Mouse (Mus musculus): ENCODE measurements around the gene Qser1. TPM values are rescaled to one million over a fixed set of nuclear protein-coding genes. Genes with fewer than 3 reads are reported as not detected.
A peak's percentile ranks its signal among the peaks of the same experiment; 100 is the strongest.

The Qser1 gene
- polyA plus RNA-seq, 1 experiment from 2014 or later: 6.9 TPM

DNA sequence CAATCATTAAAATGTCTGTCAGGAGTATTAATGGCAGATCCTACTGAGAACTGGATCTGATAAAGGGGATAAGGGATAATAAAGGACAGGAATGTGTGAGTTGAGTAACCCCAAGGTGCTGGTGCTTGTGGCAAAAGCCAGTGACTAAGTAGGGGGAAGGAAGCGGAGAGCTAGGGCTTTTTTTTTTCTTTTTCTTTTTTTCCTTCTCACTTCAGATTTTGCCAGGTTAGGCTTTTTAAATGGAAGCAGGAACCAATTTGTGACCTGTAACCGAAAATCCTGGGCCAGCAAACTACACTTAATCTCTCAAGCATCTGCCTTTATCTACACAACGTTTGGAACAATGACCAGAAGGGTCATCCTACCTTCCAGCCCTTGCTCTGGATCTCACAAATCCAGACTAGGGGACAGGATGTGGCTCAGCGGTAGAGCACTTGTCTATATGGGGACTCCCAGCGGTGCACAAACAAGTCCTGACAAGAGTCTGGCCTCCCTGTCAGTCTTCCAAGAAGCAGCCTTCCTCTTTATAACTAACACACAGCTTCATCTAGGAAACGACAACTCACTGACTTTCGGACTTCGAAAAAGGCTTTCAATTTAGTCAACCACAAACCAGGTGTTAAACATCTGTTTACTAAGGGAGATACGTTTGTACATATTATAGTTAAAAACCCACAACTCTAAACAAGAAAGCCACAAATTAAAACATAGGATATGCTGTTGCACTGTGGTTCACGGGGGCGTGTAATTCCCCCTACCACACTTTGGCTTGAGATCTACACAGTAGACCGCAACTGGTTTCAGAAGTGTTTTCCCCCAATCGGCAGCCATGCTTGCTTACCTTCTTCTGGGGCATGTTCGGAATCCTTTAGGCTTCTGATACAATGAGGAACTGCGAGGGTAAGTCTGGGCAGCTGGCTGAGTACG is 31.9 kb upstream of the Qser1 start:
- H3K4me3 ChIP-seq (replicated peaks; ENCODE audit: low read depth, low read length): peak overlapping the region; percentile 53
- no peaks in the 10 kb centered on the region for H3K36me3 ChIP-seq (ENCODE audit: insufficient read depth, low read length)
- H3K9me3 ChIP-seq (replicated peaks; ENCODE audit: low read length): no peaks in the 10 kb centered on the region
- no peak for DNase-seq (ENCODE audit: low spot score)
- no peaks in the 10 kb centered on the region for H3K27me3 ChIP-seq (ENCODE audit: insufficient read depth, low read length)
- WGBS: 42% methylated on average over 16 of the region's 16 CpGs
- no peaks in the 10 kb centered on the region for H3K4me1 ChIP-seq (replicated peaks; ENCODE audit: insufficient read depth, low read length)
- ATAC-seq (replicated peaks; ENCODE audit: low FRiP score, low read depth): no peak
- H3K27ac ChIP-seq: no peak overlapping the region
- 0 out of 2 replicates have a peak overlapping the region, but pooled peaks have one; percentile 62 for H3K9ac ChIP-seq (ENCODE audit: low read depth, low read length)
- no peak for TF ChIP-seq CTCF (IDR thresholded peaks at IDR 0.05; ENCODE audit: low read depth)
- H3K4me2 ChIP-seq (ENCODE audit: low read length): peak overlapping the region; percentile 88

DNA sequence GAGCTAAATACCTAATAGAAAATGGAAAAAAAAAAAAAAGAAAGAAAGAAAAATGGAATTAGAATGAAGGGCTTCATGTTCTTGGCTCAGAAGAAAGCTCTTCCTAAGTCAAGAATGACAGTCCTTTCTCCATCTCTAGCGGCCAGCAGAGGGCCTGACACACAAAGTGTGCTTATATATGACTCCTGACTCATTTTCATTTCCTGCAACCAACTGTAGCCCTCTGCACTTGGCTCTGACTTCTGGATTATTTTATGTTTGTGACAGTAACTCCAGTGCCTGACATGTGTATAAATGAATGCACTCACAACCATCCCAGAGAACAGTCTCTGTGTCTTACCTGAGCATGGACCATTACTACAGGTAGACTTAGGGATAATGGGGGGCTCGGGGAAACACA is 31.1 kb upstream of the Qser1 start:
- TF ChIP-seq CTCF (IDR thresholded peaks at IDR 0.05; ENCODE audit: low read depth): peak; percentile 63
- Histone ChIP-seq H3K36me3 (ENCODE audit: insufficient read depth, low read length) (no peaks in the 10 kb centered on the region), H3K4me2 (ENCODE audit: low read length) (no peak overlapping the region), H3K9me3 (replicated peaks; ENCODE audit: low read length) (no peaks in the 10 kb centered on the region), H3K4me1 (replicated peaks; ENCODE audit: insufficient read depth, low read length) (no peaks in the 10 kb centered on the region), H3K27ac (no peak overlapping the region), H3K9ac (ENCODE audit: low read depth, low read length) (no peak overlapping the region), H3K4me3 (replicated peaks; ENCODE audit: low read depth, low read length) (no peak overlapping the region), H3K27me3 (ENCODE audit: insufficient read depth, low read length) (no peaks in the 10 kb centered on the region)
- ATAC-seq (replicated peaks; ENCODE audit: low FRiP score, low read depth) (no peak), DNase-seq (ENCODE audit: low spot score) (peak; percentile 80)
- WGBS: 45% methylated on average over 2 of the region's 2 CpGs

DNA sequence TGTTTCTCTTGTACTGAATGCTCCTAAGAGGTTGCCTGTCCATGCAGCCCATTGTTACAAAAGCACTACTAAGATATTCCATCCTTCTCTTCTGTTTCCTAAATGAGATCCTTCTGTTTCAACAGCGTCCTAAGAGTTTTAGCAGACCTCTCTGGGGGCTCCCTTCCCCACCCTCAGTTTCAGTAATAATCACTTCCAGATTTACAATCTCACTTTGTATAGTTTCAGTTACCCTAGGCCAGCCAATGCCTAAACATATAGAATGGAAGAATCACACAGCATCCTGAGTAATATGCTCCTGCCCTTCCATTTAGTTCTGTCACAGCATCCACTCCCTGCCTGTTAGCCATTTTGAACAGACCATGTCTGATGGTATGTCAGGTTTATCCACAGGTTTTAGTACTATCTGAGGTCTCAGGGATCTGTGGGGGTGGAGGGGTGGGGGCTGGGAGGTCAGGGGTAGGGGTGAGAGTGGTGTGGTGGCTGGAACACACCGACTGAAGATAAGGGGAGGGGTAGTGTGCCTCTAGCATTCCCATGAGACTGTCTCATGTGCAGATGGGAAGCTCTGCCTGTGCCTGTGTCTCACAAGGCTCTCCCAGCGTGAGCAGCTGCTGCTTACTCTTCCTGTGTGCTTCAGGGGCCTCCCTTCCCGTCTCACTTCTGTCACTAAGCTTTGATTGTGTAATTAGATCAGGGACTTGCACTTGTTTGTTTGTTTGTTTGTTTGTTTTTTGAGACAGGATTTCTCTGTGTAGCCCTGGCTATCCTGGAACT is 30.3 kb upstream of the Qser1 start:
- Histone ChIP-seq H3K9ac (ENCODE audit: low read depth, low read length) (no peak overlapping the region), H3K4me3 (replicated peaks; ENCODE audit: low read depth, low read length) (no peak overlapping the region), H3K4me1 (replicated peaks; ENCODE audit: insufficient read depth, low read length) (no peaks in the 10 kb centered on the region), H3K27ac (no peak overlapping the region), H3K27me3 (ENCODE audit: insufficient read depth, low read length) (no peaks in the 10 kb centered on the region), H3K9me3 (replicated peaks; ENCODE audit: low read length) (no peaks in the 10 kb centered on the region), H3K36me3 (ENCODE audit: insufficient read depth, low read length) (no peaks in the 10 kb centered on the region), H3K4me2 (ENCODE audit: low read length) (no peak overlapping the region)
- 58% methylated on average over 4 of the region's 4 CpGs for WGBS
- TF ChIP-seq CTCF (IDR thresholded peaks at IDR 0.05; ENCODE audit: low read depth): no peak
- DNase-seq (ENCODE audit: low spot score): no peak
- no peak for ATAC-seq (replicated peaks; ENCODE audit: low FRiP score, low read depth)

DNA sequence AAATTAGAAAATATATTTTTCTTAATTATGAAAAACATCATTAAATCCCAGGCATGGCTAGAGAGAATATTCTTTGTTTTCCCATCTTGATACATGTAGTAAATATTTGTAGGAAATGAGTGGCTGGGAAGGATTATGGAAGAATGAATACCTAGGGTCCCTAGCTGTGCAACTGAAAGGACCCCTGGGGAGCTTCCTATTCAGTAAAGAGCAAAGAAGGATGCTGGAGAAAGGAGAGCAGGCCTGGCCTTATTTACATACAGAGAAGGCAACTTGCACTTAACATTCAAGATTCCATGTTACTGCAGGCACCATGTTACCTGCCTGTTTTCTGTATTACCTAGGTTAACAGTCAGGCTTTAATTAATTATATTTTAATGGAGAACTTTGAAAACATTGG is 26.0 kb upstream of the Qser1 start:
- Histone ChIP-seq H3K4me3 (replicated peaks; ENCODE audit: low read depth, low read length) (no peak overlapping the region), H3K27me3 (ENCODE audit: insufficient read depth, low read length) (no peaks in the 10 kb centered on the region), H3K4me2 (ENCODE audit: low read length) (no peak overlapping the region), H3K9me3 (replicated peaks; ENCODE audit: low read length) (no peaks in the 10 kb centered on the region), H3K27ac (no peak overlapping the region), H3K4me1 (replicated peaks; ENCODE audit: insufficient read depth, low read length) (no peaks in the 10 kb centered on the region), H3K9ac (ENCODE audit: low read depth, low read length) (no peak overlapping the region), H3K36me3 (ENCODE audit: insufficient read depth, low read length) (no peaks in the 10 kb centered on the region)
- no peak for ATAC-seq (replicated peaks; ENCODE audit: low FRiP score, low read depth)
- no peak for TF ChIP-seq CTCF (IDR thresholded peaks at IDR 0.05; ENCODE audit: low read depth)
- DNase-seq (ENCODE audit: low spot score): no peak

DNA sequence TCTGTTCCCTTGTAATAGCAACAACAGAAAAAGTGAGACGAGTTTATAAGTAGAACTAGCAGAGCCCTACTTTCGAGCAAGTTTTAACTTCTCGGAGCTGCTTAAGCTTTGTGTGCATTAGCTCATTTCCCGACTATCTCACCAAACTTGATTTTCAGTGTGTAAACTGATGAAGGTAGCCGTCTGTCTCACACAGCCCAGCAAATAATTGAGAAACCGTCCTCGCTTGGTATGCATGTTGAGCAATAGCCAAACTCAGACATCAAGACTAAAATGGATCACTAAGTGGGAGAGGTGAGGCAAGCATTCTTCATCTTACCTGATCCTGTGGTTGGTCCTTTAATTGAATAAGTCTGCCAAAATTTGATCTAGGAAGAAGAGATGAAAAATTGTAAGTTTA is 25.2 kb upstream of the Qser1 start:
- no peaks in the 10 kb centered on the region for H3K9me3 ChIP-seq (replicated peaks; ENCODE audit: low read length)
- 85% methylated on average over 7 of the region's 7 CpGs for WGBS
- H3K4me3 ChIP-seq (replicated peaks; ENCODE audit: low read depth, low read length): no peak overlapping the region
- no peak overlapping the region for H3K4me2 ChIP-seq (ENCODE audit: low read length)
- H3K27ac ChIP-seq: no peak overlapping the region
- H3K36me3 ChIP-seq (ENCODE audit: insufficient read depth, low read length): no peaks in the 10 kb centered on the region
- ATAC-seq (replicated peaks; ENCODE audit: low FRiP score, low read depth) (no peak), DNase-seq (ENCODE audit: low spot score) (no peak)
- TF ChIP-seq CTCF (IDR thresholded peaks at IDR 0.05; ENCODE audit: low read depth): no peak
- no peaks in the 10 kb centered on the region for H3K27me3 ChIP-seq (ENCODE audit: insufficient read depth, low read length)
- H3K9ac ChIP-seq (ENCODE audit: low read depth, low read length): no peak overlapping the region
- no peaks in the 10 kb centered on the region for H3K4me1 ChIP-seq (replicated peaks; ENCODE audit: insufficient read depth, low read length)

DNA sequence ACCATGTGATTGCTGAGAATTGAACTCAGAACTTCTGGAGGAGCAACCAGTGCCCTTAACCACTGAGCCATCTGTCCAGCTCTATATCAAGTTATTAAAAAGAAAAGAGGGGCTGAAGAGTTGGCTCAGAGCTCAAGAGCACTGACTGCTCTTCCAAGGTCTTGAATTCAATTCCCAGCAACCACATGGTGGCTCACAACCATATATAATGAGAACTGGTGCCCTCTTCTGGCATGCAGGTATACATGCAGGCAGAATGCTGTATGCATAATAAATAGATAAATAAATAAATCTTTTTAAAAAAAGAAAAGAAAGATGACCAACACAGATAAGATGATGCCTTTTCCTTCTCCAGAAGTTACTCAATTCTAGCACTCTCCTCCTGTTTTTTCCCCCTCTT is 24.4 kb upstream of the Qser1 start:
- H3K27me3 ChIP-seq (ENCODE audit: insufficient read depth, low read length): no peaks in the 10 kb centered on the region
- no peak overlapping the region for H3K4me2 ChIP-seq (ENCODE audit: low read length)
- no peaks in the 10 kb centered on the region for H3K36me3 ChIP-seq (ENCODE audit: insufficient read depth, low read length)
- DNase-seq (ENCODE audit: low spot score): no peak
- H3K4me1 ChIP-seq (replicated peaks; ENCODE audit: insufficient read depth, low read length): no peaks in the 10 kb centered on the region
- no peak overlapping the region for H3K4me3 ChIP-seq (replicated peaks; ENCODE audit: low read depth, low read length)
- TF ChIP-seq CTCF (IDR thresholded peaks at IDR 0.05; ENCODE audit: low read depth): peak; percentile 37
- no peak overlapping the region for H3K27ac ChIP-seq
- H3K9me3 ChIP-seq (replicated peaks; ENCODE audit: low read length): no peaks in the 10 kb centered on the region
- H3K9ac ChIP-seq (ENCODE audit: low read depth, low read length): no peak overlapping the region
- ATAC-seq (replicated peaks; ENCODE audit: low FRiP score, low read depth): no peak
